ENCODE assay signal across 12 mouse cellular contexts in genomic region chr11:34941486-34942456, GRCm38 (mm10).
DNase-seq lines count a peak whose midpoint lies in the region; ATAC-seq lines count a peak whose summit lies in the region.
"Had no signal": no experiment of that assay in that cellular context is flagged by ENCODE, and none has a peak within 500 bp of the region (broad histone marks: within the 10 kb centered on the region; RNA-seq: fewer than 3 reads in every experiment).

No protein-coding gene starts in this region.

- no peaks in the 10 kb centered on the region for H3K9me3 ChIP-seq in heart, embryonic 12.5 days (replicated peaks)
- no peaks in the 10 kb centered on the region for H3K9me3 ChIP-seq in hindbrain, embryonic 13.5 days
- no peaks in the 10 kb centered on the region for H3K9me3 ChIP-seq in liver, embryonic 11.5 days (ENCODE audit: control insufficient read depth, low read length)
- H3K9me3 ChIP-seq: neural tube, embryonic 12.5 days had no signal

- H3K4me1 ChIP-seq in heart, embryonic 12.5 days (replicated peaks) = peaks cover 11% of the 10 kb centered on the region
- peaks cover 12% of the 10 kb centered on the region; the same call in 1 of the 2 replicates for H3K4me1 ChIP-seq in hindbrain, embryonic 13.5 days (replicated peaks)
- no peaks in the 10 kb centered on the region for H3K4me1 ChIP-seq in liver, embryonic 11.5 days (replicated peaks; ENCODE audit: control insufficient read depth, insufficient read depth, low read length)

- 71% methylated on average over 4 of the region's 4 CpGs for WGBS in heart, embryonic 12.5 days
- 54% methylated on average over 4 of the region's 4 CpGs for WGBS in hindbrain, embryonic 13.5 days
- WGBS in liver, embryonic 11.5 days = 67% methylated on average over 4 of the region's 4 CpGs

- no peak overlapping the region for H3K4me2 ChIP-seq in heart, embryonic 12.5 days
- H3K4me2 ChIP-seq in hindbrain, embryonic 13.5 days = no peak overlapping the region
- no peak overlapping the region for H3K4me2 ChIP-seq in liver, embryonic 11.5 days
- H3K4me2 ChIP-seq: neural tube, embryonic 12.5 days had no signal

- ATAC-seq in heart, embryonic 12.5 days (ENCODE audit: insufficient number of reproducible peaks, low FRiP score) = peak; percentile 61; the same call in 1 of the 2 replicates
- ATAC-seq in hindbrain, embryonic 13.5 days (ENCODE audit: low FRiP score) = peak; percentile 54; the same call in 1 of the 2 replicates
- ATAC-seq in liver, embryonic 11.5 days (replicated peaks; ENCODE audit: low FRiP score) = no peak
- no peak for ATAC-seq in inflammation-experienced regulatory T-cells, adult 6 months

- no peak for DNase-seq in heart, adult 18-20 months
- peak; percentile 31 for DNase-seq in embryo, embryonic 11 days
- peak; percentile 55 for DNase-seq in lung, postnatal 25 days (ENCODE audit: low spot score)
- no peak for DNase-seq in liver, embryonic 11.5 days (ENCODE audit: low spot score)
- DNase-seq in gastrocnemius, postnatal 36 days = no peak
- DNase-seq: cerebellum, adult 9-10 months; spleen, adult 18-20 months had no signal

- intact Hi-C loops in gastrocnemius, postnatal 36 days (cut with DNase I) = no loop called here

- H3K27ac ChIP-seq in heart, embryonic 12.5 days (ENCODE audit: poor library complexity, severe bottlenecking) = peak overlapping the region; percentile 34; the same call in 1 of the 2 replicates
- no peak overlapping the region; the same call in 1 of the 2 replicates for H3K27ac ChIP-seq in hindbrain, embryonic 13.5 days
- H3K27ac ChIP-seq in liver, embryonic 11.5 days (ENCODE audit: low read depth, low read length) = no peak overlapping the region
- H3K27ac ChIP-seq: neural tube, embryonic 12.5 days had no signal

- no peaks in the 10 kb centered on the region for H3K27me3 ChIP-seq in heart, embryonic 12.5 days (replicated peaks)
- no peaks in the 10 kb centered on the region for H3K27me3 ChIP-seq in hindbrain, embryonic 13.5 days
- no peaks in the 10 kb centered on the region for H3K27me3 ChIP-seq in liver, embryonic 11.5 days (replicated peaks; ENCODE audit: control insufficient read depth, insufficient read depth, low read length)
- H3K27me3 ChIP-seq: neural tube, embryonic 12.5 days had no signal

- H3K4me3 ChIP-seq in heart, embryonic 12.5 days = no peak overlapping the region
- H3K4me3 ChIP-seq in hindbrain, embryonic 13.5 days = no peak overlapping the region
- H3K4me3 ChIP-seq in liver, embryonic 11.5 days (ENCODE audit: low read depth, low read length) = no peak overlapping the region
- H3K4me3 ChIP-seq: neural tube, embryonic 12.5 days had no signal

- no peak overlapping the region for H3K9ac ChIP-seq in heart, embryonic 12.5 days
- no peak overlapping the region for H3K9ac ChIP-seq in hindbrain, embryonic 13.5 days
- no peak overlapping the region for H3K9ac ChIP-seq in liver, embryonic 11.5 days (ENCODE audit: low read depth, low read length)
- H3K9ac ChIP-seq: neural tube, embryonic 12.5 days had no signal

- no peaks in the 10 kb centered on the region for H3K36me3 ChIP-seq in heart, embryonic 12.5 days
- no peaks in the 10 kb centered on the region for H3K36me3 ChIP-seq in hindbrain, embryonic 13.5 days
- no peaks in the 10 kb centered on the region for H3K36me3 ChIP-seq in liver, embryonic 11.5 days (ENCODE audit: control insufficient read depth, insufficient read depth, low read length)
- H3K36me3 ChIP-seq: G1E; neural tube, embryonic 12.5 days had no signal

Comparison
In these comparisons a context has a peak if more than half of its experiments do, and no peak if none do; other contexts are left out.
1. ATAC-seq: peak in heart, embryonic 12.5 days (single experiment) and hindbrain, embryonic 13.5 days (single experiment); none in liver, embryonic 11.5 days (single experiment) and inflammation-experienced regulatory T-cells, adult 6 months (single experiment).
2. DNase-seq: peak in embryo, embryonic 11 days (single experiment) and lung, postnatal 25 days (single experiment); none in heart, adult 18-20 months (0 of 2), liver, embryonic 11.5 days (single experiment) and gastrocnemius, postnatal 36 days (0 of 2).